Comparison of ENCODE assay signal across 20 mouse cellular contexts in the genomic region with DNA sequence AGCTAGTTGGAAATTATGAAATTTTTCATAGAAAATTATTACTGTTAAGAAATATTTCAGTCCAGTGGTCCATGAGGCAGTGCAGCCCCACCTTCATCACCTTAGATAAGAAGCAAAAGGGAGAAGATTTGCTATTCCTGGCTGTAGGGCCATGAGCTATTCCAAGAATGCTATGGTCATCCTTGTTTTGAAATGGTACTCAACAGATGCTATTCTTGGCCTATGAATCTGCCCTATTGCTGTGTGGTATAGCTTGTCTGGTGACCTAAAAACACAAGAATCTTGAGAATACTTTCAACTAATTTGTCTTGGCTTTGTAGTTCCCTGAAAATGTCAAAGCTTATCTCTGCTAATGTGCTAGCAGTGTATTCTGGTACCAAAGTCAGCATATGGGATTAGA.
"Had no signal": no experiment of that assay in that cellular context is flagged by ENCODE, and none has a peak within 500 bp of the region (broad histone marks: within the 10 kb centered on the region; RNA-seq: fewer than 3 reads in every experiment).

No protein-coding gene starts in this region.

- H3K27ac ChIP-seq: limb, embryonic 12.5 days; limb, embryonic 15.5 days; liver, embryonic 14.5 days; macrophage; midbrain, embryonic 12.5 days; midbrain, embryonic 15.5 days; neural tube, embryonic 13.5 days; stomach, embryonic 15.5 days had no signal

- H3K27me3 ChIP-seq: midbrain, embryonic 12.5 days; midbrain, embryonic 15.5 days; neural tube, embryonic 13.5 days; stomach, embryonic 15.5 days had no signal

- H3K36me3 ChIP-seq: limb, embryonic 12.5 days; limb, embryonic 15.5 days; midbrain, embryonic 12.5 days; midbrain, embryonic 15.5 days; neural tube, embryonic 13.5 days; stomach, embryonic 15.5 days had no signal

- ATAC-seq: liver, postnatal 0 days; lung, postnatal 0 days; midbrain, embryonic 15.5 days had no signal

- H3K4me1 ChIP-seq: limb, embryonic 15.5 days; midbrain, embryonic 12.5 days; midbrain, embryonic 15.5 days; neural tube, embryonic 13.5 days; stomach, embryonic 15.5 days had no signal

- H3K9me3 ChIP-seq: limb, embryonic 12.5 days; limb, embryonic 15.5 days; midbrain, embryonic 12.5 days; midbrain, embryonic 15.5 days; neural tube, embryonic 13.5 days; stomach, embryonic 15.5 days had no signal

- H3K4me3 ChIP-seq: limb, embryonic 12.5 days; limb, embryonic 15.5 days; midbrain, embryonic 12.5 days; midbrain, embryonic 15.5 days; neural tube, embryonic 13.5 days; stomach, embryonic 15.5 days had no signal

- H3K9ac ChIP-seq: limb, embryonic 12.5 days; limb, embryonic 15.5 days; liver, embryonic 14.5 days; liver, postnatal 0 days; lung, embryonic 14.5 days; midbrain, embryonic 12.5 days; midbrain, embryonic 15.5 days; neural tube, embryonic 13.5 days; stomach, embryonic 15.5 days had no signal

- DNase-seq: kidney, postnatal 10 days; kidney, postnatal 4 days; left cerebral cortex, postnatal 4 days; liver, postnatal 0 days; lung, embryonic 14.5 days; retina, postnatal 1 day; right cerebral cortex, postnatal 25 days; spleen, adult 18-20 months; thymus, adult 18-20 months; thymus, postnatal 36 days had no signal

- H3K4me2 ChIP-seq: limb, embryonic 12.5 days; limb, embryonic 15.5 days; liver, embryonic 11.5 days; lung, embryonic 14.5 days; midbrain, embryonic 12.5 days; midbrain, embryonic 15.5 days; neural tube, embryonic 13.5 days; stomach, embryonic 15.5 days had no signal
